In the genomic region with DNA sequence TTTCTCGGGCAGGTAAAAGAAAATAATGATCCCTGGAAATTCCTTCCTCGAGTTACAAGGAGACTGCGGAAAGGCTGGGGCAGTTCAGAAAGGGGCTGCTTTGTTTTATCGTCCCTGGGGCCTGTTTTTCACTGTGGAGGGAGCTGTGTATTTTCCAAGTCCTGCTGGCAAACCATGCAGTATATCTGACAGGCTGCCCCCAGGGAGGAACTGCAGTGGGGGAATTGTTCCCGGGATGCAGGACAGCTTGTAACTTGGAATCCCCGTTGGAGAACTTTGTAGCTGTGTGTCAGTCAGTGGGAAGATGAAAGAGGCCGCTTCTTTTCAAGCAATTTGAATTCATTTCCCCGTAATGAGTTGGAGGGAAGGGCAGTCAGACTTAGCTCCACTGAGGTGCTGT, we compare ENCODE assay signal across 8 mouse cellular contexts.
DNase-seq lines count a peak whose midpoint lies in the region.

No protein-coding gene starts in this region.

- peaks cover 16% of the 10 kb centered on the region for H3K4me1 ChIP-seq in heart, embryonic 10.5 days

- no peaks in the 10 kb centered on the region for H3K27me3 ChIP-seq in heart, embryonic 10.5 days (ENCODE audit: insufficient read depth, poor library complexity, severe bottlenecking)

- H3K4me3 ChIP-seq in heart, embryonic 10.5 days, result peak overlapping the region; percentile 52

- peak; percentile 10 for DNase-seq in testis, postnatal 14 days (ENCODE audit: low spot score)
- DNase-seq in testis, postnatal 10 days (ENCODE audit: low spot score), result no peak
- no peak for DNase-seq in heart, embryonic 10.5 days (ENCODE audit: low spot score)
- peak; percentile 28 for DNase-seq in kidney, postnatal 14 days
- DNase-seq in retina, embryonic 14.5 days (ENCODE audit: low spot score), result peak; percentile 30
- DNase-seq in thymus, postnatal 25 days, result no peak
- DNase-seq in left cerebral cortex, adult 11 months (ENCODE audit: low spot score), result no peak
- DNase-seq in adipocyte (ENCODE audit: low spot score), result no peak

- no peaks in the 10 kb centered on the region for H3K9me3 ChIP-seq in heart, embryonic 10.5 days

- H3K27ac ChIP-seq in heart, embryonic 10.5 days, result peak overlapping the region; percentile 72

- no peaks in the 10 kb centered on the region for H3K36me3 ChIP-seq in heart, embryonic 10.5 days

- WGBS in heart, embryonic 10.5 days, result 5% methylated on average over 8 of the region's 8 CpGs

Comparison
In these comparisons a context has a peak if more than half of its experiments do, and no peak if none do; other contexts are left out.
1. DNase-seq: peak in testis, postnatal 14 days (single experiment), kidney, postnatal 14 days (single experiment) and retina, embryonic 14.5 days (single experiment); none in testis, postnatal 10 days (single experiment), heart, embryonic 10.5 days (single experiment), thymus, postnatal 25 days (single experiment), left cerebral cortex, adult 11 months (single experiment) and adipocyte (single experiment).